Mouse (Mus musculus): ENCODE measurements at regions not wholly inside any gene's neighbourhood (a gene's known extent, or its start where the extent isn't known, plus 50 kb on each side); places are given as distances from the start of the nearest gene placed in this dataset.

GRCm38 (mm10) chr3:38047445-38047844 lies 323.2 kb upstream of the Gm5148 start:
- DNase-seq (ENCODE audit: low spot score in 2 of 2): no peak

- DNase-seq (ENCODE audit: low spot score in 2 of 2): no peak
Observed at GRCm38 (mm10) chr3:38046611-38047010, 322.3 kb upstream of the Gm5148 start.

DNA sequence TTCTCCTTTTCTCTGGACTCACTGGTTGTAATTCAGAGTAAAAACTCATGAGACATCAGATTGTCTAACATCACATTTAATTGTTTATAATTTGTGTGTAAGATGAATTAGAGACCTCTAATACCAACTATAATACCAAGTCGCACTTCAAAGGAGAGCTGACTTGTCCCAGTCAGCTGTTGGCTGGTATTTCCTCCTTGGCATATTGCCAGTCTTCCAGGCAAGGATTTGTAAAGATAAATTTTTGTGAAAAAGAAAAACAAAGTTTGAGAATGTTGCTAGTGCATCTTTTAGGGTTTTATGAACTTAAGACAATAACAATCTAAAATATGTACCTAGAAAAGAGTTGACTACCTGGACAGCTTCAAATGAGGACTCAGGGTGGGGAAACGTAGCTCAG lies 321.7 kb upstream of the Gm5148 start:
- DNase-seq (ENCODE audit: low spot score in 2 of 2): no peak

DNA sequence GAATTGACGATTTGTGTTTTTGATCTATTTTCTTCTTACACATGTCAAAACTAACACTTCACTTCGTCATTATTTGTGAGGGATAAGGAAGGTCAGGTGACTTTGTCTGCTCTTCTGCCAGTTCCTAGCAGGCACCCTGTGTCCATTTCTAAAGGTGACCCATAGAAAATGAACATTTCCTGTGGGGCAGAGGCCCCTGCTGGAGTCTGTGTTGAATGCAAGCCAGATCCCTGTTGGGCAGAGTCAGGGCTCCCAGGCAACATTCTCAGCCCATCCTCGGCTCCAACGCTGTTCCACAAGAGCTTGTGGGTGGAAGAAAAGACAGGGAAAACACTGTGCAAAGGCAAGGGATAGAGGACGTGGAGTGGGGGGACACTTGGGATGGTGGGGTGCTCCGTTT lies 321.2 kb upstream of the Gm5148 start:
- no peak for DNase-seq (ENCODE audit: low spot score in 2 of 2)

GRCm38 (mm10) chr3:38044338-38044737 lies 320.0 kb upstream of the Gm5148 start:
- DNase-seq (ENCODE audit: low spot score in 2 of 2): no peak

DNA sequence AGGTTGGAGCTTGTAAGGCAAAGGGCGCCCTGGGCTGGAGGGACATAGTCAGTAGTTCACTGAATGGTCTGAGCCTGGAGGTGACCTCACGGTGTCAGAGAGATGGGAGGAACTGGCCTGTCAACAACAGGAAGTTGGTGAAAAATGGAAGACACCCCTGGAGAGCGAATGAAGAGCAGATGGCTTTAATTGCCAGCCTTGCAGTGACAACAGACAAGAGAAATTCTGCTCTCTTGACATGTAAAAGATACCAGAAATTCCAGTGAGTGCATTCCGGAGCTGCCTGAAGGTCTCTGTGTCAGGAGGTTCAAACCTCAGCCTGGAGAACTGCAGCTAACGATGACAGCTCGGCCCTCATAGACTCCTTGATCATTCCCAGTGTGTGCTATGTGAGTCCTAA lies 318.3 kb upstream of the Gm5148 start:
- DNase-seq (ENCODE audit: low spot score in 2 of 2): no peak

DNA sequence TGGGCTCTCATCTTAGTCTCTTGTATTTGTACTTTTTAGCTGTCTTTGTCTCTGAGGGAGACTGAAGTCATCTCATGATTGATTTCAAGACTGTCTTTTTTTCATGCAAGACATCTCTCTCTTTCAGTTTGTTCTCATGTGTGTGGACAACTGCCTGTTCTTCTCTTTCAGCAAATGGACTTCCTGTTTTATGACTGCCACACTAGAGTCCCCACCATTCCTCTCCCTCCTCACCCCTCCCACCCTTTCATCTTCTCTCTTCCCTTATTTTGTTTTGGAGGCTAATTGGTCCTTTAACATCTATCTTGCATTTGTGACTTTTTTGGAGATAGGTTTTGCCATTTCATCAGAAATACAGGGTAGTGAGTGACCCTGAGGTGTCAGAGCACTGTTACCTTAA lies 311.8 kb upstream of the Gm5148 start:
- DNase-seq (ENCODE audit: low spot score in 2 of 2): no peak

- DNase-seq (ENCODE audit: low spot score in 2 of 2): no peak
Observed at GRCm38 (mm10) chr3:38034138-38034537, 309.8 kb upstream of the Gm5148 start.

DNA sequence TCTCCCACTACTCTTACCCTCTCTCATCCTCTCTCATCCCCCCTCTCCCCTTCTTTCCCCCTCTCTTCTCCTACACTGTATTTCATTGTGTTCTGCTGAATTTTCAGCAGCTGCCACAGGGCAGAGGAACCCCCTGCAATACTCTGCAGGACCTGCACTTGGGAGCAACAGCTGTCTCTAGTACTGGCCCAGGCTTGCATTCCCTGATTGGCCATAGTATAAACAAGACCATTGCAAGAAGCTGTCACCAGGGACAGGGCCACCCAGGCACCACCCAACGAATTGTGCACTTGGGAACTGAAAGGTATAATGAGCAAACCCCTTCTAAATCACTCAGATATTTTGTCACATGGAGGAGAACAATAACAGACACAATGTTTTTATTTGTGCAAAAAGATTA lies 290.5 kb upstream of the Gm5148 start:
- DNase-seq (ENCODE audit: low spot score in 2 of 2): no peak

GRCm38 (mm10) chr3:38009168-38009567 lies 284.9 kb upstream of the Gm5148 start:
- no peak for DNase-seq (ENCODE audit: low spot score in 2 of 2)

DNA sequence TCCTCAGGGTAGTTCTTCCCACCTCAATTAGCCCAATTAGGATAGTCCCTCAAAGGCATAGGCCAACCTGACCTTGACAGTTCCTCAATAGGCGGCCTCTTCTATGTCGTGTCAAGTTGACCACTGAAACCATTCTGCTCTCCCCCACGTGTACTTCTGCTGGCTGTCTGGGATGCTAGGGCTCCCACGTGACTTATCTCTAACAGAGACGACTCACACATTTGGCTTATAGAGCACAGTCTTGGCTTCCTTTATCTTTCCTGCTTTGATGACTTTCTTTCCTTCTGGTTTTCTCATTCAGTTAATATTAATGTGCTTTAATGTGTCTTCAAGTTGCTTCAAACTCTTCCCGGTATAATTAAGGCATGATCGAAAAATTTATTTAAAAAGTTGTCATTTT lies 284.0 kb upstream of the Gm5148 start:
- DNase-seq (ENCODE audit: low spot score in 2 of 2): no peak

DNA sequence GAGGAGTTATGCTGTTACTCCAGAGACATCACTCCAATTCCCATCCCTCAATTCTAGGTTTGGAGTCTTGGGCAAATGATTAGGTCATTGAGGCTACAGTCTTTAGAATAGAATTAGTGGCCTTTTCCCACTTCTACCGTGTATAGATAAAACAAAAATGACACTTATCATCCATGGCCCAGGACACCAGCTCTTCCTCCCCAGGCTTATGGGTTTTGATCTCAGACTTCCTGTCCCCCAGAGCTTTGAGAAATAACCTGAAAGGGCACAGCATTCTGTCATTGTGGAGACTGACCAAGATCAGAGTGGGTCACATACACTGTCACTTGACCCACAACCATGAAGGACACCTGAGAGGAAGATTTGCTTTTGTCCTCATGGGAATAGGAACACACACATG lies 283.3 kb upstream of the Gm5148 start:
- no peak for DNase-seq (ENCODE audit: low spot score in 2 of 2)

GRCm38 (mm10) chr3:38002275-38002674 lies 278.0 kb upstream of the Gm5148 start:
- DNase-seq (ENCODE audit: low spot score in 2 of 2): no peak

- no peak for DNase-seq (ENCODE audit: low spot score in 2 of 2)
Observed at GRCm38 (mm10) chr3:37999779-38000178, 275.5 kb upstream of the Gm5148 start.

GRCm38 (mm10) chr3:37997998-37998397 lies 273.7 kb upstream of the Gm5148 start:
- no peak for DNase-seq (ENCODE audit: low spot score in 2 of 2)

DNA sequence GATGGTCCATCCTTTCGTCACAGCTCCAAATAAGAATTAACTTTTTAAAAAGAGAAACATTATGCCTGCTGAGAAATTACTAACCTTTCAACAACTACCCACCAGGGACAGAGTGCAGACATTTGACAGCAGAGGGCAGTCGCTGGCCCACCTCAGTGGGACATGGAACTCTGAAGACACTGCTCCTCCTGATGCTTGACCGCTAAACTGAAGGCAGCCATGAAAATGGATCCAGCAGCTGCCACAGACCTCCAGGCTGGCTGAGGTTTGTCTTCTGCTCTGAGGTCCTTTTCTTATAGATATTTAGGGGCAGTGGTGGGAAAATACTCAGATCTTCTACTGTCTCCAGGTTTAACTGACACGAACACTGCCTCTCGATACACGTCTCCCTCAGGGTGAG lies 265.7 kb upstream of the Gm5148 start:
- DNase-seq (ENCODE audit: low spot score in 2 of 2): no peak

- DNase-seq (ENCODE audit: low spot score in 2 of 2): no peak
Observed at GRCm38 (mm10) chr3:37987775-37988505, 263.6 kb upstream of the Gm5148 start.

- DNase-seq (ENCODE audit: low spot score in 2 of 2): no peak
Observed at GRCm38 (mm10) chr3:37987007-37987774, 262.9 kb upstream of the Gm5148 start.

GRCm38 (mm10) chr3:37984706-37985105 lies 260.4 kb upstream of the Gm5148 start:
- DNase-seq (ENCODE audit: low spot score in 2 of 2): no peak

DNA sequence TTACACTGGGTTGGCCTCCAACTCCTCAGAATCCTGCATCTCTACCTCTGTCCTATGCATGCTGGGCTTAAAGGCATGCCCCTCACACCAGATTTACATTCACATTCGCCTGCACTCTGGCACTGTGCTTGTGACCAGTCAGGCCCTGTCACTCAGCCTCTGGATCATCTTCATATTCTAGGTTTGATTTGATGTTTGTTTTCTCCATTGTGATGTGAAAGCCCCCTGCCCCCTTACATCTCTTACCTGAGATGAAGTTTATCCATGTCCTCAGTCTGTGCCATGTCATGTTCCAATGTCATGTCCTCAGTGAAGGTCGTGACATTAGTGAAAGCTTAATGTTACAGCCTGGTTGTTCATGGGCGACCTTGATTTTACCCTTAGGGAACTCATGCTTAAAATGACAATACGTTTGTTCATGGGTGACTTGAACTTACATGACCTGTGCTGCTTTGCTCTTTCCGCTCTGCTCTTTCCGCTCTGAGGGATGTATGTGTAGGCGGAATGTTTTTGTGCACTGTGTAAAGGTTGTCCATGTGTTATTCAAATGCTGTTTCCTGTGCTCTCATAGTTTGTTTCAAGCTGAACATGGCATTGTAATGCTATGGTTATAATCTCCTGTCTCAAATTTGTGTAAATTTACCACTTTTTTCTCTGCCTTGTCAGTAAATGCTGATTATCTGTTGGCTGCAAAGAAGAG lies 257.3 kb upstream of the Gm5148 start:
- DNase-seq (ENCODE audit: low spot score in 2 of 2): no peak

- no peak for DNase-seq (ENCODE audit: low spot score in 2 of 2)
Observed at GRCm38 (mm10) chr3:37979871-37980270, 255.6 kb upstream of the Gm5148 start.

GRCm38 (mm10) chr3:37978481-37978880 lies 254.2 kb upstream of the Gm5148 start:
- DNase-seq (ENCODE audit: low spot score in 2 of 2): peak; percentile 47 to 70
